Mouse (Mus musculus): Measurements from ENCODE around the gene Cyp2s1.

GRCm38 (mm10) chr7:25799369-25799768, 17.3 kb downstream of the Cyp2s1 start:
- TF ChIP-seq POLR2A (IDR thresholded peaks at IDR 0.05; ENCODE audit: borderline replicate concordance, insufficient read depth, low read length): no peak
- no peak for TF ChIP-seq CTCF (IDR thresholded peaks at IDR 0.05; ENCODE audit: borderline replicate concordance, insufficient read depth, low read depth, low read length)

Measured in cerebellum, adult 2 months (tissue).